Mouse (Mus musculus): ENCODE results near the gene Vars.
"Not testable (repeated sequence)": the region's sequence is repeated elsewhere in the genome, so short reads cannot be mapped to it uniquely, and the experiment has no call there.

Vars gene

DNA sequence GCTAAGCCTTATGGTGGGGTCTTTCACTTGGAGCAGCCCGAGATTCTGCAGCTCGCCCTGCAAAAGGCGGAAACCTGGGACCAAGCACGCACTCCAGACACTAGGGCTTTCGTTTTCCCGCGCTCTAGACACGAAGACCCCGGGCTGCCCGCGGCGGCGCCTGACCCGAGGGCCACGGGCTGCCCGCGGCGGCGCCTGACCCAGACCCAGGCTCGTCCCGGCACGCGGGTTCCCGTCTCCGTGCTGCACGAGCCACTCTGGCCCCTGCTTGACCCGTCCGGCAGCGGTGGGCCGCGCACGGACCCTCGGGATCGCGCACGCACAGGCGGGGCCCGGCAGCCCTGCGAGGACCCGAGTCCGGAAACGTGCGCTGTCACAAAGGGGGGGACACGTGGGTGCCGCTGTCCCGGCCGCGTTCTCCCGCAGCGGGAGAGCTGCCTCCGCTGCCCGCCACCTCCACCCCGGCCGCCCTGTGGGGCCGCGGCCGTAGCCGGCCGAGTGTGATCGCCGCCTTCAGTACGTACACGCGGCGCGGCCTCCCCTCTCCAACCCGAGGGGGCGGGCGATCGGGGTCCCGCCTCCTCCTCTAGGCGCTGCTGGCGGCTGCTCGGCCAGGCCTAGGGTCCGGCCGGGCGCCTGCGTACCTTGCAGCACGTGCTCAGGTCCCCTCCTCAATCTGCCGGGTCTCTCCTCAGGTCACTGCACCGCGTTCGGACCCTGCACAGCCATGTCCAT is at the start of gene Vars:
TSS of gene Vars (plus strand) at position 271 of the 735 bp plus-strand sequence.
- peak; percentile 83 for DNase-seq (ENCODE audit: low spot score)

DNA sequence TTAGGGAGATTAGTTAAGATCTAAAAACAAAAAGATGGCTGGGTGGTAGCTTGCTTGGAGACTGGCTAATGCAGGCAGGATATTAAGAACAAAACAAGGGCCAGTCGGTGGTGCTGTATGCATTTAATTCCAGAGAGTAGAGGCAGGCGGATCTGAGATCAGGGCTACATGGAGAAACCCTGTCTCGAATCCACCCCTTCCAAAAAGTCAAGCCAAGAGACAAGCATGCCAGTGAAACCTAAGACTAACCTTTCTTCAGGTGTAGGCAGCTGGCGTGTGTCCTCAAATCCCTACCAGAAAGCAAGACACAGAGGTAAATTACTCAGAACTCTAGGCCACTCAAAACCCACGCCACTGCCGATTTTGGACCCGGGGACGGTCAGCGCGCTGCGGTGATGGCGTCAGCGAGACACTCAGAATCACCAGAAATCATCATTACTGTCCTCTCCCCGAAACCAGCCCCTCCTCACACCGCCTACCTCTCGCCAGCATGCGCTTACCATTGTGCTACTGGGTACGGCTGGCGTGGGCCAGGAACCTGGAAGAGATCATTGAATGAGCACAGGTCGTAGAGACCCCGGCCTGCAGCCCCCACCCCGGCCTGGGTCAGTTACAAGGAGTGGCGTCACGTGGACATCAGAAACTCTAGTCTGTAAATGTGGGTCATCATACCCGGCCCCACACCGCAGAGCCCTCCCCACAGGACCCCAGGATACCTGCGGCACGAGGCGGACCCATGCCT is 49.0 kb upstream of the Vars start:
- DNase-seq (ENCODE audit: low spot score), result no peak

GRCm38 (mm10) chr17:34952378-34953040 is 48.3 kb upstream of the Vars start:
- DNase-seq (ENCODE audit: low spot score), result peak; percentile 74

- no peak for DNase-seq (ENCODE audit: low spot score)
Measured at GRCm38 (mm10) chr17:34953258-34953657, 47.5 kb upstream of the Vars start.

DNA sequence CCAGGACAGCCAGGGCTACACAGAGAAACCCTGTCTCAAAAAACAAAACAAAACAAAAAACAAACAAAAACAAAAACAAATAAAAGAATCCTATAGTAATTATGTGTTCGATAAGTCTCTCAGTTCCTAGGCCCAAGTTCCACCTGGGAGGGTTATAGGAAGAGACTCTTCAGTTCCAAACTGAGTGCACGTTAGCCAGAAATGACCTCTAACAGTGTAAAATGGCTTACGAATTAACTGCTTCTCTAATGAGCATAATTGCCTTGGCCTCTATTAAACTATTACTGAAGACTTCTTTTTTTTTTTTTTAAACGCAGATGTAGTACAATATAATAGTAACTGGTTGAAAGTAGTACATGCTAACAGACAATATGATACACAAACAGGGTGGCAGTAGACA is 46.9 kb upstream of the Vars start:
- DNase-seq (ENCODE audit: low spot score), result no peak

DNA sequence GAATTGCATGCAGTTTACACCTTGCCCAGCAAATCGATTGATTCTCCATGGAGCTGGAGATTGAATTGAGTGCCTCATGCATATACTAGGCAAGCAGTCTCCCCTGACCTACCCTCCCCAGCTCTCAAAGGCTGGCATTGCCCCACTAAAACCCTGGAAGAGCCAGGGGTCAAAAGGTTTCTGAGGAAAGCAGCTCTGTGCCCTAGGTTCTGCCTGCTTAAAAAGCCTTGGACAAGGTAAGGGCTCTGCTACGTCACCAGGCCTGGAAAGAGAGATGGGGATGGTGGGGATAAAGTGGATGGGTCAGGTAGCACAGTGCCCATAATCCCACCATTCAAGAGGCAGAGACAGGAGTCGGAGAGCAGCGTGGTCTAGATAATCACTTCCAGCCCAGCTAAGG is 46.0 kb upstream of the Vars start:
- DNase-seq (ENCODE audit: low spot score), result no peak

GRCm38 (mm10) chr17:34955884-34956283 is 44.9 kb upstream of the Vars start:
- DNase-seq (ENCODE audit: low spot score), result no peak

DNA sequence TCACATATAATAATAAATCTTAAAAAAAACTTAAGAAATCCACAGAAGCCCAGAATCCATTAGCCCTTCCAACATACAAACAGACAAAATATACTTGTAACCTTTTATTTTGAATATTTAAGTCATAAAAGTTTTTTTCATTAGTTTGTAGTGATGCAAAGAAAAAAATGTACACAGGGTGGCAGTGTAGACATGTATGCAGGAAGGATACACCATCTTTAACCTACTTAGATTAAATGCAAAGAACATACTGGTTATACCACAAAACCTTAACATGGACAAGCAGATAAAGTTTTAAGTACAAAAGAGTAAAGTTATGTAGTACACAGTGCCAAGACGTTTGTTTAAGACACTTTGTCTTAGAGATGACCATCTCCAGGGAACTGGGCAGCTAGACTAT is 44.4 kb upstream of the Vars start:
- DNase-seq (ENCODE audit: low spot score), result no peak

- DNase-seq (ENCODE audit: low spot score), result not testable (repeated sequence)
Measured at GRCm38 (mm10) chr17:34957291-34957690, 43.5 kb upstream of the Vars start.

DNA sequence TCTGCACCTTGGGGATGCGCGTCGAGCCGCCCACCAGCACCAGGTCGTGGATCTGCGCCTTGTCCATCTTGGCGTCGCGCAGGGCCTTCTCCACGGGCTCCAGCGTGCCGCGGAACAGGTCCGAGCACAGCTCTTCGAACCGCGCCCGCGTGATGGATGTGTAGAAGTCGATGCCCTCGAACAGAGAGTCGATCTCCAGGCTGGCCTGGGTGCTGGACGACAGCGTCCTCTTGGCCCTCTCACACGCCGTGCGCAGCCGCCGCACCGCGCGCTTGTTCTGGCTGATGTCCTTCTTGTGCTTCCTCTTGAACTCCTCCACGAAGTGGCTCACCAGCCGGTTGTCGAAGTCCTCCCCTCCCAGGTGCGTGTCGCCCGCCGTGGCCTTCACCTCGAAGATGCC is 42.8 kb upstream of the Vars start:
- DNase-seq (ENCODE audit: low spot score), result not testable (repeated sequence)

DNA sequence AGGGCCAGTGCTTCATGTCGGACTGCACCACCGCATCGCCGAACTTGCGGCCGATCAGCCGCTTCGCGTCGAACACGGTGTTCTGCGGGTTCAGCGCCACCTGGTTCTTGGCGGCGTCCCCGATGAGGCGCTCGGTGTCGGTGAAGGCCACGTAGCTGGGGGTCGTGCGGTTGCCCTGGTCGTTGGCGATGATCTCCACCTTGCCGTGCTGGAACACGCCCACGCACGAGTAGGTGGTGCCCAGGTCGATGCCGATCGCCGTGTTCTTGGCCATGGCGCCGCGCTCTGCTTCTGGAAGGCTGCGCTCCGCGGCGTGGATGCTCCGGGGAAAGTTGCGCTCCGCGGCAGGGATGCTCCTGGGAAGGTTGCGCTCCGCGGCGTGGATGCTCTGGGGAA is 42.1 kb upstream of the Vars start:
- DNase-seq (ENCODE audit: low spot score), result not testable (repeated sequence)

GRCm38 (mm10) chr17:34959130-34959778 is 41.5 kb upstream of the Vars start, which contains the start of gene Hspa1b:
Hspa1b (minus strand) TSS chr17:34959238.
- peak; percentile 89 for DNase-seq (ENCODE audit: low spot score)

DNA sequence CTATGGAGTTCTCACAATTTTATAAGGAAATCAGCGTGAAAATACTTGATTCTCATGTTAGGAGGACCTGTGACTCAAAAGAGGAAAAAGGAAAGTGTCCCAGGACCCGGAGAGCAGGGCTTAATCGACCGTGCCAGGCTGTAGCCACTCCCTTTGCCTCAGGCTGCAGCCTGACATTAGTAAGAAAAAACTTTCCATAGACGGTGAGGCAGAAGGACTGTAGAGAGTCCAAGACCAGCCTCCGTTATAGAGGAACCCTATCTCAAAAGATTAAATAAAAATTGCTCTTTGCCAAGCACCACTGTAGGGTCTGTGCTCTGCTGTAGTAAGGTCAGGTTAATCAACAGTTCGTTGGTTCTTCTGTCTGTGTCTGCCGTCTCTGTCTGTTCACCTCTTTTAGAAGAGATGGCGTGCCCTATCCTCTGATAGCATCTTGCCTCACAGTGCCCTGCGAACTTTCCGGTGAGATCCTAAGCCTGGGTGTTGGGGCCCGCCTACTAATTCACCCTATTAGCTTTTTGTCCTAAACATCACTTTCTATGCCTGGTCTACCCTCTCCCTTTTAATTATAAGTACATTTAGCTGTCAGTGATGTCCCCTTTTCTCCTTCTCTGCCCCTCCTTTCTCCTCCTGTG is 40.8 kb upstream of the Vars start:
- peak; percentile 49 for DNase-seq (ENCODE audit: low spot score)

DNA sequence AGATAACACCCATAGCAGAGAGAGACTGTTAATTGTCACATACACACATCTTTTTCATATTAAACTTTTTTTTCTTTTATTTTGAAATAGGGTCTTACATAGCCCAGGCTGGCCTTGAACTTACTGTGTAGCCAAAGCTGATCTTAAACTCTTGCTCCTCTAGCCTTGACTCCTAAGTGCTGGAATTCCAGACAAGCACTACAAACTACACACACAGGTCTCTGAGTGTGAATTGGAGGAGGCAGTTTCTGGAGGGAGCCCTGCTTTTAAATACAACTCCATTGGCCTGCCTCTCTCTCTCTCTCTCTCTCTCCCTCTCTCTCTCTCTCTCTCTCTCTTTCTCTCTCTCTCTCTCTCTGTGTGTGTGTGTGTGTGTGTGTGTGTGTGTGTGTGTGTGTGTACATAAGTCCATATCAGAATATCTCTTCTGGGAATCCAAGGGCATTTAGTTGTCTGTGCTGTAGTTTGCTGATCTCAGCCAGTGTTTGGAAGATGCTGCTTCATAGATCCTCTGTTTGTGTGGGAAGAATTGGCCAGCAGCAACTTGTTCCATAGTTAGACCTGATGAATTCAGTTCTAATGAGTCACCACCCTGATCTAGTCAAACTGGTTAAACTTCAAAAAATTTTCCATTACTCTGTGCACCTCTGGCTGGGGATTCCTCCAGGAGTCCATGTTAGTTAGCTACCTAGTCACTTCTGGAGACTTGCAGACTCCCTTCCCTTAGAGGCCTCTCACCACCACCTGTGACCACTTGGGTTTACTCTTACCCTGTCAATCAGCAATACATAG is 39.9 kb upstream of the Vars start:
- no peak for DNase-seq (ENCODE audit: low spot score)

- no peak for DNase-seq (ENCODE audit: low spot score)
Measured at GRCm38 (mm10) chr17:34962125-34962524, 38.7 kb upstream of the Vars start.

DNA sequence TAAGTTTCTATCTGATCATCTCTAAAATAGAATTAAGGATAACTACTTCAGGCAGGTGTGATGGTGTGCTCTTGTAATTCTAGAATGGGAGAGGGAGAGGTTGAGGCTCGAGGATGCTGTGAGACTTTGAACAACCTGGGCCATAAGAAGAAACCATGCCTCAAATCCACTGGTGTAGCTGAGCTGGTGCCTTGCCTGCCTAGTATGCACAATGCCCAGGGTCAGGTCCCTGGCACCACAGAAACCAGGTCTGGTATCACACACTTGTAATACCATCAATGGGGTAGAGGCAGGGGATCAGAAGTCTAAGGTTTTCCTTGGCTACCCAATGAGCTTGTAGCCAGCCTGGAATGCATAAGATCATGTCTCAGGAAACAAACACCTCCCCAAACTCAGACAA is 37.9 kb upstream of the Vars start:
- no peak for DNase-seq (ENCODE audit: low spot score)

DNA sequence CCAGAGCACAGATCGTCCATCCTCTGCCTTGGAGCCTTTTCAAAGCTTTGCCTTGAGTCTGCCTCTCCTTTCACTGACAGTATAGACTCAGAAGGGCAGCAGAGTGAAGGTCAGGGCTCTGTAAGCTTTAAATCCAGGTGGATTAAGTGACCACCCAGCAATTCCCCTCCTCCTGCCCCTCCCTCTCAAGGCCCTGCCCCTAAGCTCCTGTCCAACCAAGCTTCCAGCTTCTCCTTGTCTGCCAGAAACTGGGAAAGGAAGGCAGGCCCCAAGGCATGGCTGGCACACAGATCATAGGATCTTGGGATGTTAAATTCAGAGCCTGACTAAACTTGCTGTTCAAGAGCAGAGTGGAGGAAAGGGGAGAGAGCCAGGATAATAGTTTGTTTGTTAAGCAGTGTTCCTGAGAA is 36.1 kb upstream of the Vars start:
- no peak for DNase-seq (ENCODE audit: low spot score)

DNA sequence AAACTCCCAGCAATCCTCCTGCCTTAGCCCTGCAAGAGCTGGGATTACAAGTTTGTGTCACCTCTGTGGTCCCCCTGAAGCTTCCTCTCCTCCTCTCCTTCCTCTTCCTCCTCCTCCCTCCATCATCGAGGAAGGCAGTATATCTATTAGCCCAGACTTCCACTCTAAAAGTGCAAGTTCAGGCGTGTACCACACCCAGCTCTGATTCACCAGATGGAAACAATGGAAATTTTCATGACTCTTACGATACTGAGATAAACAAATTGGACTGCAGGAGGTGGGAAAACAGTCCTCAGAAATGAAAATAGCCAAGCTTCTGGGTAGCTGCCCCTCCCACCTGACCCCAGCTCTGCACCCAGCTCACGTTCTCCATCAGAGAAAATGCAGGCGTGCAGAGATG is 35.2 kb upstream of the Vars start:
- no peak for DNase-seq (ENCODE audit: low spot score)

GRCm38 (mm10) chr17:34969822-34970221 is 31.0 kb upstream of the Vars start, which contains the start of gene Gm20481:
Gm20481 (plus strand) TSS chr17:34969912.
- not testable (repeated sequence) for DNase-seq (ENCODE audit: low spot score)

- DNase-seq (ENCODE audit: low spot score), result not testable (repeated sequence)
Measured at GRCm38 (mm10) chr17:34970850-34971249, 29.9 kb upstream of the Vars start.

- not testable (repeated sequence) for DNase-seq (ENCODE audit: low spot score)
Measured at GRCm38 (mm10) chr17:34971694-34972068, 29.1 kb upstream of the Vars start.

All from lung, postnatal 25 days (tissue).